Mouse (Mus musculus): Measurements from ENCODE around the gene Arhgap4. TPM values are rescaled to one million over a fixed set of nuclear protein-coding genes. Genes with fewer than 3 reads are reported as not detected.

Gene Arhgap4
- total RNA-seq, 1 experiment, result 3.5 TPM

GRCm38 (mm10) chrX:73946896-73947295, 25.2 kb upstream of the Arhgap4 start:
- Histone ChIP-seq H3K9ac (ENCODE audit: insufficient read depth, low read depth, low read length, poor library complexity, severe bottlenecking) (no peak overlapping the region), H3K4me1 (ENCODE audit: control insufficient read depth in 2 of 2, insufficient read depth in 2 of 2, low read length in 2 of 2, poor library complexity in 1 of 2) (peaks cover 0 to 3% of the 10 kb centered on the region in 2 experiments; a peak in 1 of 4 replicates), H3K36me3 (ENCODE audit: control insufficient read depth, insufficient read depth, low read length, poor library complexity, severe bottlenecking) (peaks cover 80% of the 10 kb centered on the region), H3K4me3 (ENCODE audit: insufficient read depth in 1 of 2, low read depth in 1 of 2, low read length in 2 of 2, poor library complexity in 1 of 2, severe bottlenecking in 1 of 2) (no peak overlapping the region), H3K9me3 (ENCODE audit: control insufficient read depth, insufficient read depth, low read depth, low read length) (no peaks in the 10 kb centered on the region), H3K27ac (ENCODE audit: insufficient read depth, low read depth, low read length, poor library complexity, severe bottlenecking) (no peak overlapping the region)
- no peak for DNase-seq (ENCODE audit: low read depth, low spot score)
- TF ChIP-seq HCFC1 (IDR thresholded peaks at IDR 0.05; ENCODE audit: borderline replicate concordance, insufficient read depth, low read length) (no peak), ZC3H11A (IDR thresholded peaks at IDR 0.05; ENCODE audit: borderline replicate concordance, low read depth, low read length) (no peak), ZNF384 (IDR thresholded peaks at IDR 0.05; ENCODE audit: low read depth, low read length) (no peak), CHD2 (IDR thresholded peaks at IDR 0.05; ENCODE audit: low read depth, low read length) (no peak), MAFK (IDR thresholded peaks at IDR 0.05; ENCODE audit: insufficient read depth, low read depth, low read length) (no peak)
- in situ Hi-C loops (cut with MboI; ENCODE audit: low sequenced_read_pairs in 2 of 2, unreplicated experiment in 2 of 2), result no loop called here

- in situ Hi-C loops (cut with MboI; ENCODE audit: low sequenced_read_pairs in 2 of 2, unreplicated experiment in 2 of 2), result no loop called here
- peaks cover 41% of the 10 kb centered on the region for H3K36me3 ChIP-seq (ENCODE audit: control insufficient read depth, insufficient read depth, low read length, poor library complexity, severe bottlenecking)
- H3K27ac ChIP-seq (ENCODE audit: insufficient read depth, low read depth, low read length, poor library complexity, severe bottlenecking), result no peak overlapping the region
Measured at GRCm38 (mm10) chrX:73942294-73942693, 20.6 kb upstream of the Arhgap4 start.

GRCm38 (mm10) chrX:73941860-73942259, 20.2 kb upstream of the Arhgap4 start:
- DNase-seq (ENCODE audit: low read depth, low spot score), result no peak
- in situ Hi-C loops (cut with MboI; ENCODE audit: low sequenced_read_pairs in 2 of 2, unreplicated experiment in 2 of 2), result no loop called here
- TF ChIP-seq MAFK (IDR thresholded peaks at IDR 0.05; ENCODE audit: insufficient read depth, low read depth, low read length) (no peak), CHD2 (IDR thresholded peaks at IDR 0.05; ENCODE audit: low read depth, low read length) (no peak), ZC3H11A (IDR thresholded peaks at IDR 0.05; ENCODE audit: borderline replicate concordance, low read depth, low read length) (no peak), HCFC1 (IDR thresholded peaks at IDR 0.05; ENCODE audit: borderline replicate concordance, insufficient read depth, low read length) (no peak), ZNF384 (IDR thresholded peaks at IDR 0.05; ENCODE audit: low read depth, low read length) (no peak)
- Histone ChIP-seq H3K36me3 (ENCODE audit: control insufficient read depth, insufficient read depth, low read length, poor library complexity, severe bottlenecking) (peaks cover 36% of the 10 kb centered on the region), H3K4me3 (ENCODE audit: insufficient read depth in 1 of 2, low read depth in 1 of 2, low read length in 2 of 2, poor library complexity in 1 of 2, severe bottlenecking in 1 of 2) (no peak overlapping the region), H3K9ac (ENCODE audit: insufficient read depth, low read depth, low read length, poor library complexity, severe bottlenecking) (no peak overlapping the region), H3K9me3 (ENCODE audit: control insufficient read depth, insufficient read depth, low read depth, low read length) (no peaks in the 10 kb centered on the region), H3K4me1 (ENCODE audit: control insufficient read depth in 2 of 2, insufficient read depth in 2 of 2, low read length in 2 of 2, poor library complexity in 1 of 2) (no peaks in the 10 kb centered on the region), H3K27ac (ENCODE audit: insufficient read depth, low read depth, low read length, poor library complexity, severe bottlenecking) (no peak overlapping the region)

More at GRCm38 (mm10) chrX:73942294-73942693, 20.6 kb upstream of the Arhgap4 start:
- Histone ChIP-seq H3K4me1 (ENCODE audit: control insufficient read depth in 2 of 2, insufficient read depth in 2 of 2, low read length in 2 of 2, poor library complexity in 1 of 2) (no peaks in the 10 kb centered on the region), H3K9ac (ENCODE audit: insufficient read depth, low read depth, low read length, poor library complexity, severe bottlenecking) (no peak overlapping the region), H3K9me3 (ENCODE audit: control insufficient read depth, insufficient read depth, low read depth, low read length) (no peaks in the 10 kb centered on the region), H3K4me3 (ENCODE audit: insufficient read depth in 1 of 2, low read depth in 1 of 2, low read length in 2 of 2, poor library complexity in 1 of 2, severe bottlenecking in 1 of 2) (no peak overlapping the region)
- no peak for DNase-seq (ENCODE audit: low read depth, low spot score)
- TF ChIP-seq MAFK (IDR thresholded peaks at IDR 0.05; ENCODE audit: insufficient read depth, low read depth, low read length) (no peak), HCFC1 (IDR thresholded peaks at IDR 0.05; ENCODE audit: borderline replicate concordance, insufficient read depth, low read length) (no peak), CHD2 (IDR thresholded peaks at IDR 0.05; ENCODE audit: low read depth, low read length) (no peak), ZNF384 (IDR thresholded peaks at IDR 0.05; ENCODE audit: low read depth, low read length) (no peak), ZC3H11A (IDR thresholded peaks at IDR 0.05; ENCODE audit: borderline replicate concordance, low read depth, low read length) (no peak)

- H3K4me3 ChIP-seq (ENCODE audit: insufficient read depth in 1 of 2, low read depth in 1 of 2, low read length in 2 of 2, poor library complexity in 1 of 2, severe bottlenecking in 1 of 2), result no peak overlapping the region
- H3K36me3 ChIP-seq (ENCODE audit: control insufficient read depth, insufficient read depth, low read length, poor library complexity, severe bottlenecking), result peaks cover 13% of the 10 kb centered on the region
- no peak overlapping the region for H3K27ac ChIP-seq (ENCODE audit: insufficient read depth, low read depth, low read length, poor library complexity, severe bottlenecking)
- TF ChIP-seq MAFK (IDR thresholded peaks at IDR 0.05; ENCODE audit: insufficient read depth, low read depth, low read length), result peak; percentile 85
- TF ChIP-seq ZC3H11A (IDR thresholded peaks at IDR 0.05; ENCODE audit: borderline replicate concordance, low read depth, low read length), result no peak
- H3K4me1 ChIP-seq (ENCODE audit: control insufficient read depth in 2 of 2, insufficient read depth in 2 of 2, low read length in 2 of 2, poor library complexity in 1 of 2), result peaks cover 4 to 7% of the 10 kb centered on the region in 2 experiments; a peak in 1 of 4 replicates
- H3K9ac ChIP-seq (ENCODE audit: insufficient read depth, low read depth, low read length, poor library complexity, severe bottlenecking), result no peak overlapping the region
- H3K9me3 ChIP-seq (ENCODE audit: control insufficient read depth, insufficient read depth, low read depth, low read length), result no peaks in the 10 kb centered on the region
- in situ Hi-C loops (cut with MboI; ENCODE audit: low sequenced_read_pairs in 2 of 2, unreplicated experiment in 2 of 2), result no loop called here
- DNase-seq (ENCODE audit: low read depth, low spot score), result no peak
Measured at GRCm38 (mm10) chrX:73931871-73932270, 10.2 kb upstream of the Arhgap4 start.
